Mouse (Mus musculus) cortical plate, adult 2 months (tissue): Measurements from ENCODE around the gene Ube2m.

Experiments
- CTCF ChIP-seq: fragments of 200-500 bp; IDR thresholded peaks from 2 replicates; pipeline ENCODE4 v1.5.1; 2011; ENCODE audit warnings: mild to moderate bottlenecking, control low read depth, low read length; ENCODE audit not compliant: insufficient read depth; ENCODE audit errors: extremely low read depth
- POLR2A ChIP-seq: fragments of 200-500 bp; IDR thresholded peaks from 2 replicates; pipeline ENCODE4 v1.6.1; 2011; ENCODE audit warnings: mild to moderate bottlenecking, low read length, control low read depth; ENCODE audit not compliant: insufficient read depth; ENCODE audit errors: extremely low read depth

DNA sequence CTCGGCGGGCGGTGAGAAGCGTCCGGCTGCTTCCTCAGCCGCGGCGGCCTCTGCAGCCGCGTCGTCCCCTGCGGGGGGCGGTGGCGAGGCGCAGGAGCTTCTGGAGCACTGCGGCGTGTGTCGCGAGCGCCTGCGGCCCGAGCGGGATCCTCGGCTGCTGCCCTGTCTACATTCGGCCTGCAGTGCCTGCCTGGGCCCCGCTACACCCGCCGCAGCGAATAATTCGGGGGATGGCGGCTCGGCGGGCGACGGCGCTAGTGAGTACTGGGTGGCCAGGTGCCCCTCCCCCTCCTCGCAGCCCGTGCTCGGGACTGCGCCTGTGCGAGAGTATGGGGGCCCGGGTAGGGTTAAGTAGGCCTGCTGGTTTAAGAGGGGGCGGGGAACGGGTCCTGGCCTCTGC, 13.3 kb downstream of the Ube2m start:
- TF ChIP-seq CTCF (no peak), POLR2A (no peak)
